Mouse (Mus musculus) ES-CJ7 (cell line): Measurements from ENCODE around the gene H2afy.

Experiments
- DNase-seq: peaks from one replicate; pipeline ENCODE4 v3.0.0; 2011; ENCODE audit warnings: low read depth, low spot score

The H2afy gene

DNA sequence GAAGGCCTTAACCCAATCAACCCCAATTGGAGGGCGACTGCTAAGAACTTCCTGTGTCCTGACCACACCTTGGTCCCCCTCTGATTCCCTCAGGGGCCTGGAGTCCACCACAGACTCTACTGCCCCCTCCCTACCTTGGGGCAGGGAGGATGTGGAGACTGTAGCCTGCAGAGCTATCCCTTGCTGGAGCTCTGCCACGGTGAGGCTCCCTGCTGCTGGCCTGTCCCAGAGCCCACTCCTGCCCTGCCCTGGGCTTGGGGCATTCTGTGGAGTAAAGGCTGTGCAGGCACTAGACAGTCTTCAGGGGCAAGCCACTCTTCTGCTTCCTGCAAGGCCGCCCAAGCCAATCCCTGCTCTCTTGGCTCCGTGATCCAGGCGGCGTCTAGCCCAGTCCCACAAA lies 24.6 kb downstream of the H2afy start:
- no peak for DNase-seq

DNA sequence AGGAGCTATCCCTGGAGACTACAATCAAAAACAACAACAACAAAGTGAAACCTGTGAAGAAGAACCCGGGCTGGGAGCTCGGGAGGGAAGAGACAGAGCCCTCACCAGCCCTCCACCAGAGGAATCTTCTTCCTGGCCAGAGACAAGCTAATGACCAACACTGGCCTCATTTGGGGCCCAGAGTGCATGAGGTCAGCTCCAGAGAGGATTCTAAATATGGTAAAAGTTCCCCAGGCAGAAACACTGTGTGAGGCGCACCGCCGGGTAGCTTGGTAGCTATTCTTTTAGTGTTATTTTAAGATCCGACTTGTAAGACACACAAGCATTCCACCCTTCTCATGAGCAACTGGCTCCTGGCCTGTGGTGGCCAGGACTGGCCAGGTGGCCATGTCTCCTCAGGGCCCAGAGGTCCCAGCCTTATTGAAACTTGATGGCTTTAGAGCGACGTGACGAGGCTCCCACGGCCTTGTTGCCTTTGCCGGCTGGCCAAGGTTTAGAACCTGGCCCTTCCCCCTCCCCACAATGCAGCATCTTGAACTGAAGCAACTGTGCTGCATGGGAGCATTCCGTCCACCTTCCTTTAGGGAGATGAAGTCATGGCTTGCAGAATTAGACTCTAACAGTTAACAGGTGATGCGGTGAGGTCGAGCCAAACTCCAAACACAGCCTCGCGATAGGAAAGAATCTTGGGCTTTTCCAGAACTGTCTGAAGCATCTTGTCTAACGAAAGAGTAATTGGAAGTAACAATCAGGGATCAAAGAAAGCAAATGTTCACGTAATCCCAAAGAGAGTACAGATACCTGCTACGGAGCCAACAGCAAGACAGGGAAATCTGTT lies 25.2 kb downstream of the H2afy start:
- DNase-seq = no peak

DNA sequence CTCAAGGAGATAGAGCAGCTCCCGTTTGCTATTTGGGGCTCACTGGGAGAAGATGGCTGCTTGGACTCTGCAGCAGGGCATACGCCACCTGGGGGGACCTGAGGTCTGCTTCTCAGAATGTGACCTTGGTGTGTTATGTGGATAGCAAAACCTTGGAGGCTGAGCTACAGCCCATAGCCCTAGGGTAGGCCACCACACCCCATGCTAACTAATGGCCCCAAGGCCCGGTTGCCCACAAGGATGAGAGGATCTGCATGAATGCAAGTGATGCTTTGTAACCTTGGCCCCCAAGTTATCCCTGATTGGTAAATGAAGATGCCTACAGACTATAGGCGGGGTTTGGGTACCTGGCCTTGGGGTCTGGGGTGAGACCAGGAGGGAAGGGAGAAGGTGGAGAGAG lies 26.5 kb downstream of the H2afy start:
- peak; percentile 70 for DNase-seq

DNA sequence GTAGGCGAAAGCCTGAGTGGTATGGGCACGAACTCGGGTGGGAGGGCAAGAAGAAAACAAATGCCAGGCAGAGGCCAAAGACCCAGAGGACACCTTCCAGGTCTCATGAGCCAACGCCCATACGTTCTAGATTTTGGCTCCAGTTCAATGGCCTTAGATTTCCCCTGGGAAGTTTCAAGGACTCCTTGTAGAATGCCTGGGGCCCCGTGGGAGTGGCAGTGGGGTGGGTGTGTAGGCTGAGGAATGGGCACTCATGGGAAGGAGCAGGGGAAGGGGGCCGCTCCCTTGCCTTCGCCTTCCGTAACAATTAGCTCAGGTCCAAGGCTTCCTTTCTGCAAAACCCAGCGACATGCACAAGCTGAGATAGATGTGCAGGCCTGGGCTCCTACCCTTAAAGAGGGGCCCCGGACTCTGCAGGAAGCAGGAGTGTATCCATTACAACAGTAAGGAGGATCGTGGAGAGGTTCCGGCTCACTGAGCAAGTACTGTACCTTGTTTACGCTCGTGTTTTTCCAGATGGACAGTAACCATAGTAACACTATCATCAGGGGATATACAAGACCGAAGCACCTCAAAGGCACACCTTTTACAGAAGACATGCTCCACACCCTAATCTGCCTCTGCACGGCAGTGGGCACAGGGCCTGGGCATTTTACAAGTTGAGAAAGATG lies 27.2 kb downstream of the H2afy start:
- peak; percentile 59 for DNase-seq

DNA sequence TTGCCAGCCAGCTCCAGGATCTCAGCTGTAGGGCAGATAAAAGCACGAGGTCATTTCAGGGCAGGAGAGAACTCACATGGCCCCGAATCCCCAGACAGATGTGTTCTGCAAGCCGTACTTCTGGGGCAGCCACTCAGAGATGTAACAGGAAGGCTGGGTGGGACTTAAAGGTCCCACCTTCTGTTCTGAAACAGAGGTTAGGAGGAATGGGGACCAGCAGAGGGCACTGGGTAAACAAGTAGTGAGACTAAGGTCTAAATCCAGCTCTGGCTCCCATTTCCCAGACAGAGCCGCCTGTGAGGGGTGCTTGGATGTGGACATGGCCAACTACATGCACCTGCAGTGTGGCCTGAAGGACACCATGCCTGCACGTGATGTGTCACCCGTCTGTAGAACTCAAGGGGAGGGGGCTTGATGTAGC lies 31.2 kb downstream of the H2afy start:
- DNase-seq = peak; percentile 18

DNA sequence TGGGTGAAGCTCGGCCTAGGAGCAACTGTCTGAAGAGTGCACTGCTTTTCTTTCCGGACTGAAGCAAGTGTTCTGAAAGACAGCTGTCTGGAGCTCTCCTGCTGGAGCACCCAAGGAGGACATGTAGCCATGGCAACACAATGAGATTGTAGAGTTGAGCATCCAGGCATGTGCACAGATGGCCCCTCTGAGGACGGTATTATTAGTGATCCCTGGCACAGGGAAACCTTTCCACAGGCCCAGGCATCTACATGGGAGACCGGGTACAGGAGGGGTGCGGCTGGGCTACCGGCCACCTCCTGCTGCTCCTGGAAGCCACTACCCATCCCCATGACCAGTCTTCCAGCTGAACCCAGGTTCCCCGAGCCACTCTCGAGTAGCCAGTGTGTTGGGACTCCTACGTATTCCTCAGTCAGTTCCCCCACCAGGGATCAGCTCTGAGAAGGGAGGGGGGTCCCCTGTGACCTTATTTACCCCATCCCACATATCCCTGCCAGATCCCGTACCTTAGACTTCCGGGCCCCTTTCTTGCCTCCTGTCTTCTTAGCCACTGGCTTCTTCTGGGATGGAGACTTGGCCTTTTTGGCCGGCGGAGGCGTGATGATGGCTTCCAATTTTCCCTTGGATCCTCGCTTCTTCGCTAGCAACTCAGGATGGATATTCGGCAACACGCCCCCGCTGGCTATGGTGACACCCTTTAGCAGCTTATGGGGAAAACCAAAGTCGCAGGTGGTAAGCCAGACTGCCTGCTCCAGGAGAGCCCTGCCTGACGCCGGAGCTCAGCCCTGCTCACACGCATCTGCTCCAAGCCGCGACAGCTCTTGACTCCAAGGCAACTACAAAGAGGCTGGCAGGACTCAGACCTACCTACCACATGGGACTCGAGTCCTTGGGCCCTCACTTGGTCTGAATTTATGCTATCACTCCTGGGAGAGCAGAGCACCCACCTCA lies 32.1 kb downstream of the H2afy start:
- DNase-seq = no peak

DNA sequence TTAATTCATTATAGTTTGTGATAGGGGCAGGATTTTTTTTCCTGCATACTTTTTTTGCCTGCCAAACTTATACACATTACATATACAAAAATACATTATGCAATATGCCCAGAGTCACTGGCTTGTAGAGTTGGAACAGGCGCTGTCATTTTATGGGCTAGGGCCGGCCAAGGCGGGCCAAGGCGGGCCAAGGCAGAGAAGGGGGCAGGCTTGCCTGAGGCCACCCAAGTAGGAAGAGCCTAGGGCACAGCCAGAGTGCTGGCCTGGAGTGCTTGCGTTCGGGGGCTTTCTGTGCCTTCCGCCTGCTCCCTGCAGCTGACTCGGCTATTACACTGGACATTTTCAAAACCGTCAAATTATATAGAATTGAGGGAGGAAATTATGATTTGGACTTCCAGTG lies 34.0 kb downstream of the H2afy start:
- DNase-seq = no peak

DNA sequence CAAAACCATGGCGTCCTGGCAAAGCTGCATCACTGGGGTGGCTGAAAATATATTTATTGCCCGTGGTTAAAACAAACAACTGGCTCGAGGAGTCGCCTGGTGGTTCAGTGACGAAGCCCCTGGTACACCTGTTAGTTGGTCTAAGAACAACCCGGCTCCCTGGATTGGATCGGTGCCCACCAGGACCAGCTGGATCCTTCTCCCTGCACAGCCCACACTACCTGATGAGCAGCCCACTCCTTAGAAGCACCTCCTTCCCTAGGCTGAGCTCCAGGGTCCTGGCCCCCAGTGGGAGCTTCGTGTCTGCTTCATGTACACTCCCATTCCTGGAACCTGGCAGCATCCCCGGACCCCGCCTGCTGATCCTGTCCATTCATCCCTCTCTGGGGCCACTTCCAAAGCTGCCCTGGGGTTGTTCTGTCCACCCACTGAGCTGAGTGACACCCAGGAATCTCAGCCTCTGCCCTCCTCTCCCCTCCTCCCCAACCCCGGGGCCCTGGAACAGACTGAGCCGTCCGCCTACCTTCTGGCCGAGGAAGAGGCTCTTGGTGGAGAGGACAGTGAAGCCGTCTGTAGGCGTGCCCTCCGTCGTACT lies 40.5 kb downstream of the H2afy start:
- no peak for DNase-seq

DNA sequence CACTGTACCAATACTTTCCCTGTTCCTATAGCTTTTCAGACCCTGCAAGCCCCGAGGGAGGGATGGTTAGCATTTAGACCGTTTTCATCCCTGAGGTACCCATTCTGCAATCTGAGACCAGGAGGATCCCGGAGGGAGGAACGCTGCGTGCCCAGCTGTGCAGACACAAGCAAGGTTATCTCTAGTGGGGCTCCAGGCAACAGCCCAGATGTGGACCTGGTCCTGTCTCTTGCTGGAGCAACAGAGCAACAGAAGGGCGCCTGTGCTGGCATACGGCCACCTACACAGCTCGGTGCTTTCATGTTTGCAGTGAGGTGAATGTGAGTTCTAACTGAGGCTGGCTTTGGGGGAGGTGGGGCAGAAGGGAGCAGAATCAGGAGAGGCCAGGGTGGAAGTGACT lies 41.6 kb downstream of the H2afy start:
- no peak for DNase-seq

DNA sequence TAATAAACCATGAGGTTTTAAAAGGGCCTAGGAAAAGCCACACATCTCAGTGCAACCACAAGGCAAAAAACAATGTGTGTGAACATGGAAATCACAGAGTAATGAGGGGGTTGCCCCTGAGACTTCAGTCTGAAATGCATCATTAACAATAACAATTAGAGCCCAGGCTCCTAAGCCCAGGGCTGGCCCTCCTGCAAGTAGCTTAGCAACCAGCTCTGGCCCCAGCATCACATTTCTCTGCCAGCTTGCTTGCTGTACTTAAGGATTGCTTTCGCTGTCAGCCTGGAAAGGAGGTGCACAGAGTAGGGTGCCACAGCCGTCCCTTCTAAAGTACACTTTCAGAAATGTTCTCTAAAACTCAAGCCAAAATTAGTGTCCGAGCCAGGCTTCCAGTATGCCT lies 42.5 kb downstream of the H2afy start:
- no peak for DNase-seq

DNA sequence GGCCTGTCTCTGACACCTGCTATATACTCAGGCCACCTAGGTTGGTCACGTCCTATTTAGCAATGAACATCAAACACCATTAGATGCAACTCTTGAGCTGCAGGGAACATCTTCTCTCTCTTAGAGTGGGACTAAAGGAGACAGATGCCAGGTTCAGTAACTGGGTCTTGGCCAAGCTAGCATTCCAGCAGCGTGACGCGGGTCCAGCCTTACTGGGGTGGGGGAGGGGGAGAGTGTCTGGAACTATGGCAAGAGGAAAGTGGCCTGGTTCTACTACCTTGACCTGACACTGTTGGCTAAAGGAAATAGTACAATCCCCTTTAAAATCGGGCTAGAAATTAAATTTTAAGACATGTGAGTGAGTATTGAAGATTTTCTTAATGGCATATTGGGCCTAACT lies 43.6 kb downstream of the H2afy start:
- no peak for DNase-seq

DNA sequence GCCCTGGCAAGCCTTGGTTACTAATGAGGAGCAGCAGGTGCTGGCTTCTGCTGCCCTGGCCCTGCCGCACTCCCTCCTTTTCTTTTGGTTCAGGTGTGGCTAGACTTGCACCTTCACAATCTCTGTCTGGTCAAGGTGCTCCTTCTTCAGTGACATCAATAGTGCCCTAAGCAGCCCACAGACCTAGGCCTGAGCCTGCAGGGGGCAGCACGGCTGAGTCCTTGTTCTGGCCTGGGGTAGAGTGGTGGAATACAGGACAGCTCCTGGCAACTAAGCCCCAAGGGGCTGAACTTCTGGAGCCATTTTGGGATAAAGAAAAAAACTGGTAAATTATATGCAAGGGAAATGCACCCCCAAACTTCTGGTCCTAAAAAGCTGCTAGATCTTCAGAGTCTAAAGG lies 45.6 kb downstream of the H2afy start:
- DNase-seq = no peak

DNA sequence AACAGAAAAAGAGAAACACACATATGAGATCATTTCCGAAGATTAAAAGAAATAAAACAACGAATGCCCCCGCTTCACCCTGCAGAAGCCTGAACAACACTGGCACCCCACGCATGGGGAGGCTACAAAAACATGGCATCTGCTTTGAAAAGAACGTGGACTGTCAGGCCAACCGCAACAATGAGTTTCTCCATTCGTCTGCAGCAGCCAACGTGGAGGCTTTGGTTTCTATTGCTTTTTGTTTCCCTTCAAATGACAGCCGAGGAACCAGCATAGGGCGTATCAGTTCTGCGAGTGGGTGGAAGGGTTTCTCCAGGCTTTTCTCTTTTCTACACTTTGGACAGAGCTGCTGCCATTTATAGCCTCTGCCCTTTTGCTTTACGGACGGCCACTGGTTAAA lies 47.6 kb downstream of the H2afy start:
- DNase-seq = no peak

DNA sequence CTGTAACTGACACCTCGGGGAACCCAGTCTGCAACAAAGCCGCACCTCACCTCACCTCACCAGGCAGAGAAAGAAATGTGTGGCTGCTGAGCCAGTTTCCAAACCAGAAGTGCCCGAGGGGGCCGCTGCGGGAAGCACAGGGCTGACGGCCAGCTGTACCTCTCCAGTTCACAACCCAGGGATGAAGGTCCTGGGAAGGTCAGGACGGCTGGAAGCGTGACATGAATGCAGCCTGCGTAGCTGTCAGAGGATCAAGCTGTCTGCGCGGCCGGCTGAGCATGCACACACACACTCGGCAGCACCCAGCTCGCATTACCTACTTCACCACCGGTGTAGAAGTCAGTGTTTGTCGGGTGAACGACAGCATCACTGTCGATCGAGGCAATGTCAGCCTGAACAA lies 48.2 kb downstream of the H2afy start:
- DNase-seq = no peak

DNA sequence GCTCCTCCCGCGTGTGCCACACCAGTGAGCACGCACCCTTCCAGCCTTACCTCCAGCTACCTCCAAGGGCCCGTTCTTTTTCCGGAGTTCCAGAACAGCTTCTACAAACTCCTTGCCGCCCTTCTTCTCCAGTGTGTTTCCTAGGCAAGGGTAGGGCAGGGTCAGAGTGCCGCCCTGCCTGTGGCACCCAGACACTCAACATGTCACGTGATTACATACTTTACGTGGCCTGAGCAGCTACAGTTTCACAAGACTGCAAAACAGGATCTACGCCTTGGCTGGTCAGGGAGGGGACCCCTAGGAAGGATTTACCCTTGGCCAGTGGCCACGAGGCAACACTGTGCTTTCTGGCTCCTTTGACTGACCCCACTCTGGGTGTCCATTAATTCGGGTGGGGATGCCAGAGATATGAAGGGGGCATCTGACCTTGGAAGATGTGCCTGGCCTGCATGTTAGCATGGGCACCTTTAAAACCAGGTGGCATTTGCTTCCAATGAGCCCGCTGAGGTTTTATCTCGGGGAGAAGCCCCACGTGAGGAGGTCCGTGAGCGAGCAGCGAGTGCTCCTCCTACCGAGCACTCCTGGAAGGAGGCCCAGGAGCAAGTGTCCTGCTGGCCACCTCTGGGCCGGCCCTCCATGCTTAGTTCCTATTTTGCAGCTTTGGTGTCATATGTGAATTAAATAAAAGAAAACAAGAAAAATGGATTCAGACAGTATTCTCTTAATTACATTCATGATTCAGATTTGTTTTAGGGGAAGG lies 51.8 kb downstream of the H2afy start:
- no peak for DNase-seq

DNA sequence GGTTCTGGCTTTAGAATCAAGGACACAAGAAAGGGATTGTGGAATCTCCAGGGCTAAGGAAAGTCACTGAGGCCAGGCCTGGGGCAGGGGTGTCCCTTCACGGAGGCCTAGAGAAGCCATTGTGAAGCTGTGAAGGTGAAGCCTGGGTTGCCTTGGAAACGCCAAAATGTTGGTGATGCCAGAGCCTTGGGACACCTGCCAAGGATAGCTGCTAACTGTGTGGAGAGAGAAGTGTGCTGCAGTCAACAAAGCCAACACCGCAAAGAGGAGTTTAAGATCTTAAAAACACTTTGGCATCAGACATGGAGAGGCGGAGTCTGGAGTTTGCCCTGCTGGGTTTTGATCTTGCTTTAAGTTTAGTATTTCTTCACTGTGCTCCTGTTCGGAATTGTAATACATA lies 54.5 kb downstream of the H2afy start:
- DNase-seq = no peak

DNA sequence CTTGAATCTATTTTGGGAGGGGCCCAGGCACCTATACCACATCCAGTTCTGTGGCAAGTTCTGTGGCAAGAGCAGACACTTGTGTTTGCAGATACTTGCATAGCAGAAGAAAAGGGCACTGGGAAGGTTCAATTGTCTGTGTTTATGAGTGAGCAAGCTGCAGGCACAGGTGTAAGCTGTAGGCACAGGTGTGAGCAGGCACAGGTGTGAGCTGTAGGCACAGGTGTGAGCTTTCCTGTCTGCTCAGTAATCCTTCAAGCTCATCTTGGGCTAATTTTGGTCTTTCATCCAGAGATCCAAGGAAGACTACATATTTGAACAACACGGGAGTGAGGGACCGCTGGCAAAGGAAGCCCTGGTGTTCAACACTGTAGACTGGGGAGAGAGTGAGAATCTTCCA lies 56.5 kb downstream of the H2afy start:
- no peak for DNase-seq

DNA sequence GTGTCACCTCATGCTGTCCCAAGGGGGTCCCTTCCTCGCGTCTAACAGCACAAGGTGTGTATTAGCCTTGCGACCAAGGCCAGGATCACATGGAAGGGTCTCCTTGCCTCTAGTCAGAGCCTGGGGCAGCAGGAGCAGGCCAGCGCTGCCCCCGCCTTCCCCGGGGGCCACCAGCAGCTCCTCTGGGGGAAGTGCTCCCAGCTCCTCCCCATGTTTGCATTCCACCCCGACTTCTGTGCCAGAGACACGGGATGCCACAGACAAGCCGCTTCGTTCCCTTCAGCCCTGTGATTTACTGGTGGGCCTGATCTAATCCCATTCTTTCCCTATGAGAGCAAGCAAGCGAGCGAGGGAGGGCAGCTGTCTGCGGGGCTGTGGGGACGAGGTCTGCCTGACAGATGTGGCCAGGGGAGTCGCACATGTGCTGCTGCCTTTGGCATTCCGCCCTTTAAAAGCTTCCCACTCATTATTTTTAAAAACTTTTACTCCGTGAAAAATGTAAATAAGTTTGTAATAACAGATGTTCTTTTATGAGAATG lies 57.4 kb downstream of the H2afy start:
- DNase-seq = no peak

DNA sequence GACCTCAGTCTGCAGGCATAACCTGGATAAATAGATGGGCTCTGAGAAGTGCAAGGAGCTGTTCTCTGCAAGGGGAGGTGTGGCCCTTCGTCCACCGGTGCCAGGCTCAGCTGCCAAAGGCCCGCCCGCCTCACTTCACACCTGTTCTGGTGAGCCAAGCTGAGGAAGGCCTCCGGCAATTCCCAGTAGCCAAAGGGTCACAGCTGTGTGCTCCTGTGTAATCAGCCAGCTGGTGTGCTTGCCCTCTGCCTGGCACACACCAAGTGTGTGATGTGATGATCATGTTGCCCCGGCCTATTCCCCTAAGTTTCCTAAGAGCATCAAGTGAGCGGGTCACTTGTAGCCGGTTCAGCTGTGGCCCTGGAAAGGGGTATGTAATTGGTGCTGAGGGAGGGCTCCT lies 60.2 kb downstream of the H2afy start:
- no peak for DNase-seq

DNA sequence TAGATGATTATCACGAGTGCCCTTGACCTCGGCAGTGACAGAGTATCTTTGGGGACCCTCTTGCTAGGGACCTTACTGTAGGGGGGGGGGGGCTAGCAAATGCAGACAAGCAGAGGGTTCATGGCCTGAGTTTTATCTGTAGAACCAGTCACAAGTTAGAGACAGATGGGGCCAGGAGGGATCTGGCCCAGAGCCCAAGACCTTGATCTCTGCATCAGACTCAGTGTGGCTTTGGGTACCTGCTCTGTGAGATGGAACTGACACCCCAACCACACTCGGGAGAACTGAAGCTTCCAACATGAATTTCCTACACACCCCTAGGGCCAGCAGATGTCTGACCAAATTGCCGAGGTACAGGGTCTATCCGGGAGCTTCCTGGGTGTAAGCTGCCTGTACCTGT lies 63.0 kb downstream of the H2afy start:
- DNase-seq = no peak

DNA sequence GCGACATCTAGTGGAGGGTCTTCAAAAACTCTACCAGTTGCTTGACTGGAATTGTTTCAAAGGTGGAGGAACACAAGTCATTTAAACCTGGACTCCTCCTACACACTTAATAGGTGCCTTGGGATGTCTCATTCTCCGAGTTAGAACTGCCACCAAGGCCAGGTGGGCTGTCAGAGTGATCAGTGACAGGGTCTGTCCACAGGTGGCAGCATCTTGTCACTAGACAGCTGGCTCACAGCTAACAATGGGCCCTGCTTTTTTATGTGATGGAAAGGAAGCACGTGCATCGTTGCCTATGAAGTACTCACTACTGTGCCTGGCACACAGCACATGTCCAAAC lies 63.9 kb downstream of the H2afy start:
- peak; percentile 44 for DNase-seq
